Mouse (Mus musculus): ENCODE results near the gene Ctnna2. TPM values are rescaled to one million over a fixed set of nuclear protein-coding genes. Genes with fewer than 3 reads are reported as not detected.

Gene Ctnna2
- total RNA-seq (2015; ENCODE audit: low replicate concordance) = not detected in 2 replicates
- not detected in 2 replicates for total RNA-seq (2017; ENCODE audit: low replicate concordance)

- no peak for ATAC-seq (replicated peaks; ENCODE audit: low FRiP score, poor library complexity, severe bottlenecking)
Observed at GRCm38 (mm10) chr6:77979241-77979961, at the start of gene Ctnna2. Ctnna2 (minus strand) TSS chr6:77979699.

GRCm38 (mm10) chr6:77980137-77981052, 896 bp upstream of the Ctnna2 start:
- ATAC-seq (replicated peaks; ENCODE audit: low FRiP score, poor library complexity, severe bottlenecking) = no peak

GRCm38 (mm10) chr6:77978476-77979240, 841 bp downstream of the Ctnna2 start:
- ATAC-seq (replicated peaks; ENCODE audit: low FRiP score, poor library complexity, severe bottlenecking) = no peak

GRCm38 (mm10) chr6:77970545-77971242, 8.8 kb downstream of the Ctnna2 start:
- ATAC-seq (replicated peaks; ENCODE audit: low FRiP score, poor library complexity, severe bottlenecking) = no peak

- no peak for ATAC-seq (replicated peaks; ENCODE audit: low FRiP score, poor library complexity, severe bottlenecking)
Observed at GRCm38 (mm10) chr6:77969774-77970173, 9.7 kb downstream of the Ctnna2 start.

- ATAC-seq (replicated peaks; ENCODE audit: low FRiP score, poor library complexity, severe bottlenecking) = no peak
Observed at GRCm38 (mm10) chr6:77962011-77962410, 17.5 kb downstream of the Ctnna2 start.

GRCm38 (mm10) chr6:77951276-77951675, 28.2 kb downstream of the Ctnna2 start:
- ATAC-seq (replicated peaks; ENCODE audit: low FRiP score, poor library complexity, severe bottlenecking) = no peak

- ATAC-seq (replicated peaks; ENCODE audit: low FRiP score, poor library complexity, severe bottlenecking) = no peak
Observed at GRCm38 (mm10) chr6:77950690-77951089, 28.8 kb downstream of the Ctnna2 start.

GRCm38 (mm10) chr6:77929375-77929774, 50.1 kb downstream of the Ctnna2 start:
- no peak for ATAC-seq (replicated peaks; ENCODE audit: low FRiP score, poor library complexity, severe bottlenecking)

- no peak for ATAC-seq (replicated peaks; ENCODE audit: low FRiP score, poor library complexity, severe bottlenecking)
Observed at GRCm38 (mm10) chr6:77873150-77873549, 106.3 kb downstream of the Ctnna2 start.

- no peak for ATAC-seq (replicated peaks; ENCODE audit: low FRiP score, poor library complexity, severe bottlenecking)
Observed at GRCm38 (mm10) chr6:77869313-77869712, 110.2 kb downstream of the Ctnna2 start.

GRCm38 (mm10) chr6:77868119-77868518, 111.4 kb downstream of the Ctnna2 start:
- ATAC-seq (replicated peaks; ENCODE audit: low FRiP score, poor library complexity, severe bottlenecking) = no peak

GRCm38 (mm10) chr6:77863379-77863778, 116.1 kb downstream of the Ctnna2 start:
- ATAC-seq (replicated peaks; ENCODE audit: low FRiP score, poor library complexity, severe bottlenecking) = no peak

- no peak for ATAC-seq (replicated peaks; ENCODE audit: low FRiP score, poor library complexity, severe bottlenecking)
Observed at GRCm38 (mm10) chr6:77862781-77863180, 116.7 kb downstream of the Ctnna2 start.

- ATAC-seq (replicated peaks; ENCODE audit: low FRiP score, poor library complexity, severe bottlenecking) = no peak
Observed at GRCm38 (mm10) chr6:77849438-77849837, 130.1 kb downstream of the Ctnna2 start.

GRCm38 (mm10) chr6:77848796-77849195, 130.7 kb downstream of the Ctnna2 start:
- ATAC-seq (replicated peaks; ENCODE audit: low FRiP score, poor library complexity, severe bottlenecking) = no peak

GRCm38 (mm10) chr6:77847651-77848050, 131.8 kb downstream of the Ctnna2 start:
- no peak for ATAC-seq (replicated peaks; ENCODE audit: low FRiP score, poor library complexity, severe bottlenecking)

- ATAC-seq (replicated peaks; ENCODE audit: low FRiP score, poor library complexity, severe bottlenecking) = no peak
Observed at GRCm38 (mm10) chr6:77839076-77839475, 140.4 kb downstream of the Ctnna2 start.

- ATAC-seq (replicated peaks; ENCODE audit: low FRiP score, poor library complexity, severe bottlenecking) = no peak
Observed at GRCm38 (mm10) chr6:77838653-77839052, 140.8 kb downstream of the Ctnna2 start.
